Mouse (Mus musculus) CH12.LX (cell line): Measurements from ENCODE around the gene Abat. TPM values are rescaled to one million over a fixed set of nuclear protein-coding genes. Genes with fewer than 3 reads are reported as not detected.

Experiments
- DNase-seq: peaks from one replicate; pipeline ENCODE4 v3.0.0-alpha.2; 2013; ENCODE audit errors: extremely low read depth
- H3K27ac ChIP-seq: 2 replicates; pipeline ENCODE4 v1.5.1; 2012; ENCODE audit warnings: low read depth, mild to moderate bottlenecking, control low read depth, moderate library complexity; ENCODE audit not compliant: insufficient read depth
- H3K27me3 ChIP-seq: replicated peaks from 2 replicates; pipeline ENCODE3; 2012; ENCODE audit warnings: inconsistent platforms
- H3K36me3 ChIP-seq, 2 experiments: replicated peaks in 1 of 2; 2 replicates each; pipeline versions ENCODE3 to v1.6.1; 2012; ENCODE audit warnings: inconsistent platforms in 1 of 2, low read length in 1 of 2, mild to moderate bottlenecking in 1 of 2, mixed read lengths in 1 of 2, moderate library complexity in 1 of 2; ENCODE audit not compliant: control insufficient read depth in 1 of 2, insufficient read depth in 1 of 2
- H3K4me1 ChIP-seq, 2 experiments: 2 replicates each; pipeline ENCODE4 v1.6.1; 2012; ENCODE audit warnings: inconsistent platforms in 1 of 2, moderate library complexity in 1 of 2; ENCODE audit not compliant: insufficient read depth in 2 of 2, control insufficient read depth in 1 of 2
- H3K4me2 ChIP-seq: 2 replicates; pipeline ENCODE4 v1.6.1; 2012; ENCODE audit warnings: low read depth, mild to moderate bottlenecking, control low read depth; ENCODE audit not compliant: poor library complexity, insufficient read depth, severe bottlenecking
- H3K4me3 ChIP-seq, 3 experiments: fragments of 150-350 bp in 1 of 3; sonication (generic) in 1 of 3; replicated peaks in 1 of 3; 2 replicates each; pipeline versions ENCODE3 to v1.5.1; 2011 to 2012; ENCODE audit warnings: low read depth in 2 of 3, low read length in 2 of 3, mild to moderate bottlenecking in 2 of 3, moderate library complexity in 2 of 3, control low read depth in 1 of 3, improper control_type of control experiment in 1 of 3, inconsistent platforms in 1 of 3, mixed read lengths in 1 of 3; ENCODE audit not compliant: poor library complexity in 1 of 3
- H3K79me2 ChIP-seq: replicated peaks from 2 replicates; pipeline ENCODE4 v1.6.1; 2012; ENCODE audit warnings: mild to moderate bottlenecking, moderate library complexity; ENCODE audit not compliant: control insufficient read depth, poor library complexity, insufficient read depth, severe bottlenecking; ENCODE audit errors: extremely low read depth
- H3K9ac ChIP-seq: 2 replicates; pipeline ENCODE4 v1.6.1; 2012; ENCODE audit warnings: low read depth, mild to moderate bottlenecking, control low read depth, moderate library complexity; ENCODE audit not compliant: insufficient read depth
- H3K9me3 ChIP-seq: replicated peaks from 2 replicates; pipeline ENCODE3; 2012; ENCODE audit warnings: low read length, inconsistent platforms, mixed read lengths
- BHLHE40 ChIP-seq: IDR thresholded peaks from 2 replicates; pipeline ENCODE4 v1.6.1; 2011; ENCODE audit warnings: mild to moderate bottlenecking, low read depth, low read length, improper control_type of control experiment
- CHD1 ChIP-seq: IDR thresholded peaks from 2 replicates; pipeline ENCODE4 v1.6.1; 2012; ENCODE audit warnings: low read depth, low read length, improper control_type of control experiment, inconsistent platforms
- CTCF ChIP-seq, 2 experiments: IDR thresholded peaks in 1 of 2; conservative IDR thresholded peaks in 1 of 2; 2 replicates each; pipeline ENCODE4 v1.5.1; 2011 to 2012; ENCODE audit warnings: low read depth in 2 of 2, low read length in 2 of 2, improper control_type of control experiment in 1 of 2, inconsistent platforms in 1 of 2, mild to moderate bottlenecking in 1 of 2, moderate library complexity in 1 of 2
- GABPA ChIP-seq: IDR thresholded peaks from 2 replicates; pipeline ENCODE4 v1.6.1; 2012; ENCODE audit warnings: low read depth, low read length, improper control_type of control experiment, inconsistent platforms; ENCODE audit not compliant: insufficient replicate concordance
- HCFC1 ChIP-seq: IDR thresholded peaks from 2 replicates; pipeline ENCODE4 v1.6.1; 2012; ENCODE audit warnings: low read depth, mild to moderate bottlenecking, inconsistent platforms, low read length, improper control_type of control experiment
- MAX ChIP-seq: IDR thresholded peaks from 2 replicates; pipeline ENCODE4 v1.6.1; 2011; ENCODE audit warnings: low read length, improper control_type of control experiment
- MXI1 ChIP-seq: IDR thresholded peaks from 2 replicates; pipeline ENCODE4 v1.6.1; 2011; ENCODE audit warnings: mild to moderate bottlenecking, low read depth, low read length, improper control_type of control experiment
- MYC ChIP-seq: IDR thresholded peaks from 2 replicates; pipeline ENCODE4 v1.6.1; 2011; ENCODE audit warnings: low read depth, mild to moderate bottlenecking, improper control_type of control experiment, low read length
- NELFE ChIP-seq: IDR thresholded peaks from 2 replicates; pipeline ENCODE4 v1.6.1; 2011; ENCODE audit warnings: low read depth, low read length, improper control_type of control experiment
- NRF1 ChIP-seq: IDR thresholded peaks from 2 replicates; pipeline ENCODE4 v1.6.1; 2014; ENCODE audit warnings: low read depth, mild to moderate bottlenecking, inconsistent platforms, low read length, improper control_type of control experiment, moderate library complexity
- PAX5 ChIP-seq: IDR thresholded peaks from 2 replicates; pipeline ENCODE4 v1.6.1; 2012; ENCODE audit warnings: low read length, inconsistent platforms, mixed read lengths
- POLR2A ChIP-seq: IDR thresholded peaks from 2 replicates; pipeline ENCODE4 v1.6.1; 2011; ENCODE audit warnings: low read depth, mild to moderate bottlenecking, improper control_type of control experiment, low read length
- POLR2AphosphoS2 ChIP-seq: IDR thresholded peaks from 2 replicates; pipeline ENCODE4 v1.6.1; 2011; ENCODE audit warnings: low read depth, low read length, improper control_type of control experiment
- RAD21 ChIP-seq: IDR thresholded peaks from 2 replicates; pipeline ENCODE4 v1.6.1; 2011; ENCODE audit warnings: low read depth, mild to moderate bottlenecking, low read length, improper control_type of control experiment, moderate library complexity
- RCOR1 ChIP-seq: conservative IDR thresholded peaks from 2 replicates; pipeline ENCODE4 v1.6.1; 2012; ENCODE audit warnings: low read depth, mild to moderate bottlenecking, inconsistent platforms, low read length, improper control_type of control experiment
- SIN3A ChIP-seq: IDR thresholded peaks from 2 replicates; pipeline ENCODE4 v1.6.1; 2012; ENCODE audit warnings: low read length, improper control_type of control experiment, inconsistent platforms
- UBTF ChIP-seq: IDR thresholded peaks from 2 replicates; pipeline ENCODE4 v1.6.1; 2012; ENCODE audit warnings: low read depth, mild to moderate bottlenecking, inconsistent platforms, low read length, improper control_type of control experiment, moderate library complexity
- USF1 ChIP-seq: IDR thresholded peaks from 2 replicates; pipeline ENCODE4 v1.6.1; 2014; ENCODE audit warnings: low read depth, mild to moderate bottlenecking, inconsistent platforms, low read length, improper control_type of control experiment
- dilution Hi-C: fragments of 300-500 bp; cut with MboI; formaldehyde crosslinking; loops from 2 replicates; pipeline ENCODE4 v1.14.3; 2020; ENCODE audit warnings: low sequenced_read_pairs; ENCODE audit not compliant: extremely low pct_unique_long_range_greater_than_20kb, extremely low pct_ligation_motif_present
- in situ Hi-C: fragments of 300-500 bp; cut with MboI; formaldehyde crosslinking; loops from 3 replicates; pipeline ENCODE4 v1.14.3; 2019; ENCODE audit warnings: low sequenced_read_pairs, low pct_ligation_motif_present, low pct_unique_long_range_greater_than_20kb, mixed read lengths
- polyA plus RNA-seq: library from polyadenylated mRNA; unstranded; fragments of >175 nt; gene quantifications from 2 replicates; pipeline ENCODE4 v1.2.1, GENCODE M21; 2012; ENCODE audit warnings: low read depth; ENCODE audit not compliant: insufficient read length
- total RNA-seq, 2 experiments: library from RNA; depleted of rRNA; stranded (reverse); fragments of 300-350 nt in 1 of 2; fragments of >200 nt in 1 of 2; gene quantifications; 2 replicates each; pipeline ENCODE4 v1.2.3; 2012 to 2014

Abat gene
- total and polyA plus RNA-seq, 3 experiments: 0.17 TPM; not detected in 2

DNA sequence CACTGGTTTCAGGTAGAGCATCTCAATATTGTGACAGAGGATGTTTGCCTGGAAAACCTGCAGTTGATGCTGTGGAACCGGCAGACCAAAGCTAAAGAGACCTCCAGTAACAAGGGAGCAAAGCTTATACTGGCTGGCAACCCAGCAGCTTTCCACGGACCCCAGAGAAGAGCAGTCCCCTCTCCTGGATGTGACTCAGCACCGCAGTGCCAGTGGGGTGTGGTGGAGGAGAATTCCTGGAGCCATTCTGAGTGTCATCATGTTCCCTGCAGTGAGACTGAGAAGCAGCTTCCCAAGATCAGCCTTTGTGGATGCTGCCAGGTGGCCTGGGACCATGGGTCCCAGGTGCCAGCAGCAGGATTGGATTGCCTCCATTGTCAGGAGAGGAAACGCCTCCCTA is 99.8 kb downstream of the Abat start:
- in situ Hi-C loops (no loop called here), dilution Hi-C loops (no loop called here)
- no peaks in the 10 kb centered on the region for H3K9me3 ChIP-seq
- DNase-seq: no peak
- no peaks in the 10 kb centered on the region for H3K79me2 ChIP-seq
- H3K9ac ChIP-seq: no peak overlapping the region
- H3K27me3 ChIP-seq: peaks cover 58% of the 10 kb centered on the region
- H3K36me3 ChIP-seq: no peaks in the 10 kb centered on the region
- no peak overlapping the region for H3K27ac ChIP-seq
- TF ChIP-seq POLR2AphosphoS2 (no peak), POLR2A (no peak), BHLHE40 (no peak), MAX (no peak)
- H3K4me3 ChIP-seq: no peak overlapping the region
- H3K4me1 ChIP-seq: no peaks in the 10 kb centered on the region
- H3K4me2 ChIP-seq: no peak overlapping the region

DNA sequence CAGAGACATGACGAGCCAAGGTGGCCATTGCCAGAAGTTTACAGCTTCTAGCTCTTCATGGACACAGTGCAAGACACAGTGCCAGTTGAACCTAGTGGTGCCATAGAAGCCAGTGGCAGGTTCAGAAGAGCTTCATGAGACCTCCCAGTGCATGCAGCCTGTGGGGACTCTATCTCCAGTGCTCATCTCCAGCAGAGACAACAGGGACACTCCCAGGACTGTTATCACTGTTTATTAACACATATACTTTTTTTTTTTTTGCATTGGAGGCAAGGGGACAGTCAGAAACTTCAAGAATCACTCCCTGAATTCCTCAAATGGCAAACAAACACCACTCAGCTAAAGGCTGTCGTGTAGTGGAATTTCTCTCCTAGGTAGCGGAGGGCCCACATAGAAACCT is 100.2 kb downstream of the Abat start:
- H3K9me3 ChIP-seq: no peaks in the 10 kb centered on the region
- no peak overlapping the region for H3K4me2 ChIP-seq
- TF ChIP-seq GABPA (no peak), SIN3A (no peak), HCFC1 (no peak), USF1 (no peak), CHD1 (no peak), MAX (no peak), PAX5 (no peak), NRF1 (no peak), RCOR1 (no peak), CTCF (conservative IDR thresholded peaks at IDR 0.05 in 1 of 2, IDR thresholded peaks at IDR 0.05 in 1 of 2; ENCODE audit: low read depth in 2 of 2, low read length in 2 of 2) (no peak), RAD21 (no peak), MYC (no peak), MXI1 (no peak), UBTF (no peak), NELFE (no peak)
- dilution Hi-C loops (no loop called here), in situ Hi-C loops (no loop called here)
- no peaks in the 10 kb centered on the region for H3K4me1 ChIP-seq
- H3K27me3 ChIP-seq: peaks cover 55% of the 10 kb centered on the region
- no peaks in the 10 kb centered on the region for H3K79me2 ChIP-seq
- H3K9ac ChIP-seq: no peak overlapping the region
- DNase-seq: no peak
- no peaks in the 10 kb centered on the region for H3K36me3 ChIP-seq
- no peak overlapping the region for H3K27ac ChIP-seq
- no peak overlapping the region for H3K4me3 ChIP-seq
